Mouse (Mus musculus): ENCODE results near the gene Defb15.

- TF ChIP-seq POLR2A (IDR thresholded peaks at IDR 0.05; ENCODE audit: insufficient read length, low read depth) (no peak), USF1 (IDR thresholded peaks at IDR 0.05; ENCODE audit: low read depth) (no peak), POLR2AphosphoS2 (IDR thresholded peaks at IDR 0.05; ENCODE audit: insufficient read length, low read depth) (no peak), MYOG (IDR thresholded peaks at IDR 0.05; ENCODE audit: control insufficient read depth in 1 of 3, insufficient read depth in 1 of 3, insufficient read length in 2 of 3, low read depth in 2 of 3) (no peak), REST (IDR thresholded peaks at IDR 0.05; ENCODE audit: insufficient read depth, insufficient read length) (no peak), TCF12 (IDR thresholded peaks at IDR 0.05; ENCODE audit: insufficient read depth, poor library complexity, severe bottlenecking) (no peak), MAX (IDR thresholded peaks at IDR 0.05; ENCODE audit: low read depth) (no peak), E2F4 (IDR thresholded peaks at IDR 0.05; ENCODE audit: insufficient read depth) (no peak), MYOD1 (IDR thresholded peaks at IDR 0.05; ENCODE audit: control insufficient read depth in 1 of 3, insufficient read length in 2 of 3, low read depth in 2 of 3) (no peak), TCF3 (IDR thresholded peaks at IDR 0.05; ENCODE audit: insufficient read length, low read depth) (no peak), CEBPB (IDR thresholded peaks at IDR 0.05; ENCODE audit: insufficient read depth, poor library complexity, severe bottlenecking) (no peak)
Observed at GRCm38 (mm10) chr8:21946462-21946861, 14.0 kb upstream of the Defb15 start, which contains the start of gene Defb13.

Data from myocyte (in vitro differentiated cells).